Mouse (Mus musculus) limb, embryonic 15.5 days (tissue): ENCODE data around the gene Plac1. TPM values are rescaled to one million over a fixed set of nuclear protein-coding genes. Genes with fewer than 3 reads are reported as not detected.

Experiments
- ATAC-seq: fragments of 200-750 bp; cut with Nextera tagmentation; 2 replicates; pipeline ENCODE4 v1.8.0; 2017; ENCODE audit warnings: low read depth, moderate TSS enrichment; ENCODE audit not compliant: insufficient number of reproducible peaks, low FRiP score, low TSS enrichment
- H3K27ac ChIP-seq: fragments of 300-500 bp; sonication (generic); 2 replicates; pipeline ENCODE4 v1.5.1; 2015; ENCODE audit warnings: moderate library complexity, mild to moderate bottlenecking, inconsistent platforms
- H3K27me3 ChIP-seq: fragments of 300-500 bp; sonication (generic); 2 replicates; pipeline ENCODE4 v1.6.1; 2015; ENCODE audit warnings: inconsistent platforms
- H3K36me3 ChIP-seq: fragments of 300-500 bp; sonication (generic); 2 replicates; pipeline ENCODE4 v1.6.1; 2015; ENCODE audit warnings: inconsistent platforms
- H3K4me1 ChIP-seq: fragments of 300-500 bp; sonication (generic); 2 replicates; pipeline ENCODE4 v1.6.1; 2015; ENCODE audit warnings: inconsistent platforms
- H3K4me2 ChIP-seq: fragments of 300-500 bp; sonication (generic); 2 replicates; pipeline ENCODE4 v1.6.1; 2015; ENCODE audit warnings: mild to moderate bottlenecking, inconsistent platforms
- H3K4me3 ChIP-seq: fragments of 300-500 bp; sonication (generic); 2 replicates; pipeline ENCODE4 v1.5.1; 2015; ENCODE audit warnings: mild to moderate bottlenecking, inconsistent platforms
- H3K9ac ChIP-seq: fragments of 300-500 bp; sonication (generic); 2 replicates; pipeline ENCODE4 v1.6.1; 2015; ENCODE audit warnings: inconsistent platforms
- H3K9me3 ChIP-seq: fragments of 300-500 bp; sonication (generic); 2 replicates; pipeline ENCODE4 v1.6.1; 2016; ENCODE audit warnings: inconsistent platforms
- WGBS: fragments of 180-500 bp; shearing (Covaris S2); methylation state at CpG from one replicate; pipeline ENCODE4 v1.1.7; 2015; 5-methylcytosine and 5-hydroxymethylcytosine counted together
- polyA plus RNA-seq: library from polyadenylated mRNA; unstranded; fragments of >200 nt; fragmentation: Nextera tagmentation; extraction: Ambion mirVana; gene quantifications from 2 replicates; pipeline ENCODE4 v1.2.1, GENCODE M21; 2015

Gene Plac1
- polyA plus RNA-seq, 1 experiment from 2014 or later = 11.2 TPM

DNA sequence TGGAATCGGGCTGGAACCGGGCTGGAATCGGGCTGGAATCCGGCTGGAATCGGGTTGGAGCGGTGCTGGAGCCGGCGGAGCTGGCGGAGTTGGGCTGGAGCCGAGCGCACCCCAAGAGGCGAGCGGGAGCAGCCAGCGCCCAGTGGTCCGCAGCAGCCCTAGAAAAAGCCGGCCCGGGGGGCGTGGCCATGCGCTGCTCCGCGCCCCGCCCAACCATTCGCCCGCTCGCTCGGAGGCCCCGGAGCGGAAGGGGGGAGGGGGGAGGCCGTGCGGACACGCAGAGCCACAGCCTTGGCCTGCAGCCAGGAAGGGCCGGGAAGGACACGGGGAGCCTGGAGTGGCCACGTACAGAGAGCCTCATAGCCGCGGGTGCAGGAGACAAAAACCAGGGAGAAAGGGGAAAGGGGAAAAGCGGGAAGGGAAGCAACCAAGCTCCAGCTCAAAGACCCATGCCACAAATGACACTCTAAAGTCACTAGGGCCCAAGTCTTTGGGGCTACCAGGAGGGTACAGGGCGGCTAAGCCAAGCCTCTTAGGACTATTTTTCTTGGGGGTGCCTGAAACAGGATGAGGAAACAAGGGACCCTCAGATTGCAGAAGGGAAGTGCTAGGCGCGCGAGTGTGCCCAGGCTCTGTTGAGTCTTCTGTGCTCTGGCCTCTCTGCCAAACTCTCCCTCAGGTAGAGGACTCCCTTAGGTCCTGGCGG, 182.7 kb downstream of the Plac1 start:
- Histone ChIP-seq H3K27me3 (peaks cover 3% of the 10 kb centered on the region; the same call in 1 of the 2 replicates), H3K4me1 (peaks cover 11% of the 10 kb centered on the region; the same call in 1 of the 2 replicates), H3K4me3 (peak overlapping the region; percentile 56), H3K9me3 (no peaks in the 10 kb centered on the region), H3K9ac (peak overlapping the region; percentile 65), H3K4me2 (peak overlapping the region; percentile 45), H3K27ac (peak overlapping the region; percentile 95), H3K36me3 (no peaks in the 10 kb centered on the region)
- WGBS = 19% methylated on average over 42 of the region's 42 CpGs
- peak; percentile 81 for ATAC-seq

DNA sequence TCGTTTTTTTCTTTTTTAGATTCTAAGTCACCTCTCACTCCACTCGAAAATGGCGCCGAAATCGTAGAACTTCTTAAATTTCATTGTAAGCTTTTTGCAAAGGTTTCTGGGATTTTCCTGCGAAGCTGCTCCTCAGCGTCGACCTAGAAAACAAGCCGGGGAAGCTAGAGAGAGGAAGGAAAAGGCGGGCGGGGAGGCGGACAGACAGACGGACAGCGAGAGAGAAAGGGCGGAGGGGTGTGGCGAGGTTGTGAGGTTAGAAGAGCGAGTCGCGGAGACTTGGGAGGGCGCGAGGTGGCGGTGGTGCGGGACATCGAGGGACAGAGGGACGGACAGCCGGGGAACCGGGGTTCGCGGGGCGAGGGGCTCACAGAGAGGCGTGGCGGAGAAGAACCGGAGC, 183.3 kb downstream of the Plac1 start:
- Histone ChIP-seq H3K27me3 (peaks cover 3% of the 10 kb centered on the region; the same call in 1 of the 2 replicates), H3K4me3 (peak overlapping the region; percentile 56), H3K4me2 (peak overlapping the region; percentile 45), H3K36me3 (no peaks in the 10 kb centered on the region), H3K9ac (peak overlapping the region; percentile 65), H3K27ac (peak overlapping the region; percentile 95), H3K9me3 (no peaks in the 10 kb centered on the region), H3K4me1 (peaks cover 12% of the 10 kb centered on the region; the same call in 1 of the 2 replicates)
- 21% methylated on average over 32 of the region's 33 CpGs for WGBS
- no peak for ATAC-seq

DNA sequence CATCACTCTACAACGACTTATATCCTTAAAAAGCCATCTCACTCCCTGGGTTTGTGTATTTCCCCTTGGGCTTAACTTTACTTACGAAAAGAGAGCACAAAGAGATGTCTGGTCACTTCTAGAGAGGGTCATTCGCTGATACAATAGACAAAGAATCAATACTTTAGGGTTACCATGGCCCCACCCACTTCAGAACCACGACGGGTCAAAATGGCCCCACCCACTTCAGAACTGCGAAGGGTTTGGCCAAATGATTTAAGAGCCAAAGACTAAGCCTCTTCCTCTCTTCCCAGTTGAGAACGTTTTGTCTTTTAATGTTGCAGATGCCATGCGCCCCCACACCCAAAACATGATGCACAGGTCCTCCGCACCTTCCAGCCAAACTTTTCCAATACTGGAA, 184.1 kb downstream of the Plac1 start:
- H3K4me3 ChIP-seq = peak overlapping the region; percentile 56
- H3K4me1 ChIP-seq = peaks cover 15% of the 10 kb centered on the region; the same call in 1 of the 2 replicates
- no peaks in the 10 kb centered on the region for H3K36me3 ChIP-seq
- peaks cover 3% of the 10 kb centered on the region; the same call in 1 of the 2 replicates for H3K27me3 ChIP-seq
- peak overlapping the region; percentile 45; the same call in 1 of the 2 replicates for H3K4me2 ChIP-seq
- H3K9me3 ChIP-seq = no peaks in the 10 kb centered on the region
- H3K27ac ChIP-seq = peak overlapping the region; percentile 95
- WGBS = 17% methylated on average over 9 of the region's 9 CpGs
- no peak for ATAC-seq
- H3K9ac ChIP-seq = peak overlapping the region; percentile 65; the same call in 1 of the 2 replicates

DNA sequence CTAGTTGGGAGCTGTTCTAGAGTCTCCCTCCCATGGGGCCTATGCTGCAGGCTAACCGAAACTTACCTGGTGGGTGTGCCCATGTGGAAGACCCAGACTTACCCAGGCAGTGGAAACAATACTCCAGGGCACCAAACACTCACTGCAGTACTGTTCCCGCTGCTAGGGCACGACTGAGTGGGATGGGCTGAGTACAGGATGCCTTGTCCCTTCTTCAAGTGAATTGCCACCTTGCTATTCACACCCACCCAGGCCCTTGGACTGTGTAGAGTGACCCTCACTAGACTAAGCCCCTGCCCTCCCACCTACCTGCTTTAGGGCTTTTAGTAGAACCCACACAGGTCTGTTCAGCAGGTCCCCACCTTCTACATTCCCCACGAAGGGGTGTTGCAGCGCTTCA, 186.0 kb downstream of the Plac1 start:
- 24% methylated on average over 5 of the region's 5 CpGs for WGBS

DNA sequence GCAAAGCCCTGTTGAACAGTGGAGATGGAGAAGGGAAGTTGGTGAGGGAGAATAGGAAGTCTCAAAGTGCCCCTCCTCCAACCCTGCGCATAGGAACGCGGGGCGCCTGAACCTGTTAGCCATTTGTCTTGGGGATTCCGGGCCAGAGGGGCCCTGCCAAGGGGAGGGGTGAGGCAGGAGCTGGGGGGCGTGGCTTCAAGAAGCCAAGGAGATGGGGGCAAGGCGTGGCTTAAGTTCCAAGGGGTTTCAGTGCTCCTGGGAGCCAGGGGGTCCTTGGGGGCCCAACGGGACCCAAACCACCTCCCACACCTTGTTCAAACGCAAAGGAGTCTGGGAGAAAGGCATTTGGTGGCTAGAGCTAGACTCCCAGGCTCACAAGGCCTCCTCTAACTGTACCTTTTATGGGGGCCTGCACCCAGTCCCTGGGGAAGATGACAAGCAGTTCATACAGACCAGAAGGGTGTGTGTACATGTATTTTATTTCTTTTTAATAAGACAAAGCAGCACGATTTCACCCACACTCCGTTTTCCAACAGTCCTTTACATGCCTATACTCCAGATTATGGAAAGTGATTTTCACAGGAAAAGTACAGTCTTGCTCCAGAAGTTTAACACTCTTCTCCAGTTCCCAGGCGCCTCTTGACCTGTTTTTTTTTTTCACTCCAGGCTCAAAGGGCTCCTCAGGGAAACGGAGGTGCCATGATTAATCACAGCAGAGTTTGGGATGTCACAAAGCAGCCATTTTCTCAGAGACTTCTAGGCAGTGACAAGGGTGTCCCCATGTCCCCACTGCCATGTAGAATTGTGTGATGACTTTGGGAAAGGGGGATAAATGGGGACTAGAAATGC, 187.0 kb downstream of the Plac1 start:
- ATAC-seq = peak; percentile 57
- peak overlapping the region; percentile 32 for H3K4me2 ChIP-seq
- no peaks in the 10 kb centered on the region; the same call in 1 of the 2 replicates for H3K27me3 ChIP-seq
- H3K9ac ChIP-seq = no peak overlapping the region
- H3K4me3 ChIP-seq = no peak overlapping the region; the same call in 1 of the 2 replicates
- H3K4me1 ChIP-seq = peaks cover 21% of the 10 kb centered on the region; the same call in 1 of the 2 replicates
- peak overlapping the region; percentile 83 for H3K27ac ChIP-seq
- H3K36me3 ChIP-seq = no peaks in the 10 kb centered on the region
- no peaks in the 10 kb centered on the region for H3K9me3 ChIP-seq
- 16% methylated on average over 13 of the region's 13 CpGs for WGBS

More for the DNA sequence above, 186.0 kb downstream of the Plac1 start:
- H3K9me3 ChIP-seq = no peaks in the 10 kb centered on the region
- peak overlapping the region; percentile 37 for H3K4me2 ChIP-seq
- no peaks in the 10 kb centered on the region for H3K36me3 ChIP-seq
- H3K27me3 ChIP-seq = peaks cover 3% of the 10 kb centered on the region; the same call in 1 of the 2 replicates
- peaks cover 21% of the 10 kb centered on the region; the same call in 1 of the 2 replicates for H3K4me1 ChIP-seq
- H3K4me3 ChIP-seq = peak overlapping the region; percentile 27
- no peak for ATAC-seq
- peak overlapping the region; percentile 83 for H3K27ac ChIP-seq
- peak overlapping the region; percentile 14; the same call in 1 of the 2 replicates for H3K9ac ChIP-seq

DNA sequence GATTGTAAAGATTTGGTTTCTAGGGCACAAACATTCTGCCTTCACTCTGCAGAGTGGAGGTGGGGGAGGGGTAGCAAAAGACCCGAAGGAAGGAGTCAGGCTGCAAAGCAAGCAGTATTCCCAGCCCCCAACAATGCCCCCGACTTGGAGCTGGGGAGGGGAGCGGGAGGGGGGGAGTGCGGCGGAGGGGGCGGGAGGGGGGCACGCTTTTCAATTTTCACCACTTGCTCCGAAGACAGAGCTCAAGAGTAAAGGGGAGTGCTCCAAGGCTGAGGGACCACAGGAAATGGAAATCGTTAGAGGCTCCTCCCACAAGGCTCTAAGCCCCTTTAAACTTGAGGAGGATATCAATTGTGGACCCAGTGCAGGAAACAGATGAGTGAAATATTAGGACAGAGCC, 189.6 kb downstream of the Plac1 start:
- Histone ChIP-seq H3K9me3 (no peaks in the 10 kb centered on the region), H3K36me3 (no peaks in the 10 kb centered on the region), H3K4me1 (peaks cover 24% of the 10 kb centered on the region; the same call in 1 of the 2 replicates), H3K27ac (no peak overlapping the region), H3K4me3 (no peak overlapping the region), H3K4me2 (peak overlapping the region; percentile 31), H3K9ac (no peak overlapping the region), H3K27me3 (no peaks in the 10 kb centered on the region)
- ATAC-seq = no peak
- WGBS = 10% methylated on average over 9 of the region's 9 CpGs

DNA sequence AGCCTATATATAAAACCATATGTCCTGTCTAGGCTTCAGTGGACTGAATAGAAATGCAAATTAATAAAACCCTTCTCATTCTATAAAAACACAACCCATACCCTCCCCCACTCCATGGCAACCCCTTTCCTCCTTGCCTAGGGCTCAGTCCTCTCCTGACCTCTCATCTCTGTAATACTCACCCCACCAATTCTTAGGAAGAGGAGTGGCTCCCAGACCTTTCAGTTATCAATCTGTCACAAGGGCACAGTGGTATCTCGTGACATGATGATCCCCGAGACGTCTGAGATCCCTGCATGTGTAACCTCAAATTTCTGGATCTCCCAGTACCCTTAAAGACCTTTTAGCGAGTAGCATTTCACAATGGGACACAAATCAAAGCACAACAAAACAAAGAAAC, 190.7 kb downstream of the Plac1 start:
- Histone ChIP-seq H3K4me1 (peaks cover 27% of the 10 kb centered on the region), H3K9ac (no peak overlapping the region), H3K9me3 (no peaks in the 10 kb centered on the region), H3K27me3 (no peaks in the 10 kb centered on the region), H3K4me2 (no peak overlapping the region), H3K27ac (no peak overlapping the region), H3K36me3 (no peaks in the 10 kb centered on the region), H3K4me3 (no peak overlapping the region)
- 49% methylated on average over 4 of the region's 4 CpGs for WGBS
- no peak for ATAC-seq

DNA sequence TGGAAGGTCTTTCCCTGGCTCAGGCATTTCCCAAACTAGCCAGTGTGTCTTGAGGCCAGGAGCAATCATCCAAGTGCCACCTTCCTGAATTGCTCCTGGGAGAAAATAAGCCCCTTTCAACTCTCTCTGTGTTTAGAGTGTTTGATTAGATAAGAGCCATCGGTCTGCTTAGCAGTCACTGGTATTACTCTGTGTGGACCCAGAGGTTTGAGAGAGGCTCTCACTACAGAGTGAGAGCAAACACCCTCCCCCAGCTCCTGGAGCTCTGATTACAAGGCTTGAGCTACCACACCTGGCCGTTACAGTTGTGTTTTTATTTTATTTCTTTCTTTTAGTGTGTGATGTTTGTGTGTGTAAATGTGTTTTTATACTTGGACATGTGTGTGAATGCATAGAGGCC, 193.0 kb downstream of the Plac1 start:
- ATAC-seq = no peak
- H3K27ac ChIP-seq = no peak overlapping the region
- H3K4me1 ChIP-seq = peaks cover 16% of the 10 kb centered on the region
- H3K36me3 ChIP-seq = no peaks in the 10 kb centered on the region
- WGBS = 37% methylated on average over 2 of the region's 2 CpGs
- H3K9ac ChIP-seq = no peak overlapping the region
- no peak overlapping the region for H3K4me2 ChIP-seq
- no peak overlapping the region for H3K4me3 ChIP-seq
- H3K9me3 ChIP-seq = no peaks in the 10 kb centered on the region
- H3K27me3 ChIP-seq = no peaks in the 10 kb centered on the region

DNA sequence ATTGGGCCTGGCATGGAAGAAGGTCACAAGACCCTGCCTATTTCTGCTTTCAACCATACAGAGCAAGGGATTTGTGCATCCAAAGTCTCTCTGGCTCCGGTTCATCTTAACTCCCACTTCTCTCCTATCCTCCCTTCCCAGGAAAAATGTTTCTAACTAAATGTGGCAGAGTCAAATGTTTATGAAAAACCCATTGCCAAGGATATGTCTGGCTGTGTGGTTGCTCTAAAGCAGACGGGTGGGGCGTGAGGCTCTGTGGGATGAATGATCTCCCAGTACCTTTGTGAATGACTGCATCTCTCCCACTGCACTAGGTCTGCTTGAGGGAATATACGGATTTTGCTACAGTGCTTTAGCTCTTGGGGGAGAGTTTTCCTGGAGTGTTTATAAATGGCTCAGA, 193.9 kb downstream of the Plac1 start:
- Histone ChIP-seq H3K9me3 (no peaks in the 10 kb centered on the region), H3K9ac (no peak overlapping the region), H3K27me3 (no peaks in the 10 kb centered on the region), H3K4me3 (no peak overlapping the region), H3K36me3 (no peaks in the 10 kb centered on the region), H3K4me2 (no peak overlapping the region), H3K27ac (peak overlapping the region; percentile 73), H3K4me1 (peaks cover 13% of the 10 kb centered on the region)
- no peak for ATAC-seq
- WGBS = 57% methylated on average over 4 of the region's 4 CpGs

DNA sequence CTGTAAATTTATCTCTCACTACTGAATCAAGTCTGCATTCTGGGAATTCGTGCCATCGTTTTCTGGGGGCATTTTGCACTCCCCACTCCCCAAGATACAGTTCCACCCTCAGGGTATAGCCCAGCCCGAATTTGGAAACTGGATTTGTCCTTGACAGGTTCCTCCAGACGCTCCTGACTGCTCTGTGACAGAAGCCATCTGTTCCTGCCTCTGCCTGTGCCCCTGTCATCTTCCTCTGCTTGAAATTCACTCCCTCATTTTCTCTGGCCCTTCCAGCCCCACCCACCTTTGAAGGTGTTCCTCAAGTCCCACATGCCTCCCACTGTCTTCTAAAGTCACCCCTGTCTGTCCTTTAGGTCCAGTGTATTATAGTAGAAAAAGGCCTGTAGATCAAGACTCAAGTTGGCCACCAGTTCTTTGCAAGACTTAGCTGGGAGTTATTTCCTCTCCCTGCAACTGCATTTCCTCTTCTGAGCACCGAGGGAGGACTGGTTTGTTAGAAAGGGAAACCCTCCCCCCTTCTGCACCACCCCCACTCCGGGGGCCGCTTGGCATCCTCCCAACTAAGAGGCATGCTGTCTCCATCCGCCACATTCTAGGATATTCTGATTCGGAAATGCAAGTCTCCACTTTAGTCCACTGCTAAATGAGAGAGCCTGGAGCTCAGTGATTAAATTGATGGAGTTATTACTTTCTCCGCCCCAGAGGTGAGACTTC, 194.6 kb downstream of the Plac1 start:
- Histone ChIP-seq H3K27me3 (no peaks in the 10 kb centered on the region), H3K9ac (no peak overlapping the region), H3K27ac (peak overlapping the region; percentile 73), H3K36me3 (no peaks in the 10 kb centered on the region), H3K9me3 (no peaks in the 10 kb centered on the region), H3K4me3 (no peak overlapping the region), H3K4me2 (no peak overlapping the region), H3K4me1 (peaks cover 9% of the 10 kb centered on the region)
- no peak for ATAC-seq
- WGBS = 19% methylated on average over 10 of the region's 10 CpGs

DNA sequence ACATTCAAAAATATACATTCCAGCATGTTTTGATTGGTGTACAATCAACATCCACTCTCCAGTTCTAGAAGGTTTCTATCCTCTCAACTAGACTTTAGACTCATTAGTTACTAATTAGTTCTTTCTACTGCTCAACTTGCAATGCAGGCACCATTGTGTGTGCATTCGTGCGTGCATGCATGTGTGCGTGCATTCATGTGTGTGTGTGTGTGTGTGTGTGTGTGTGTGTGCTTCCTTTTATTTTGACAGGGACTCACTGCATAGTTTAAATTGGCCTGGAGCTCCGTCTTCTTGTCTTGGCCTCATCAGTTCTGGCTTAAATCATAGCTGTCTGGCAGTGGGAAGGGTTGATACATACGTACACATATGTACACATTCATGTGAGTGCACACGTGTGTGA, 198.9 kb downstream of the Plac1 start:
- H3K27me3 ChIP-seq = no peaks in the 10 kb centered on the region
- H3K9me3 ChIP-seq = no peaks in the 10 kb centered on the region
- 85% methylated on average over 6 of the region's 6 CpGs for WGBS
- H3K4me1 ChIP-seq = peaks cover 7% of the 10 kb centered on the region
- ATAC-seq = no peak
- H3K27ac ChIP-seq = no peak overlapping the region
- H3K9ac ChIP-seq = no peak overlapping the region
- H3K36me3 ChIP-seq = no peaks in the 10 kb centered on the region
- H3K4me2 ChIP-seq = no peak overlapping the region
- no peak overlapping the region for H3K4me3 ChIP-seq
